Mouse (Mus musculus): ENCODE results near the gene Mak.

GRCm38 (mm10) chr13:41006244-41006643 lies 73.3 kb downstream of the Mak start:
- no peak for TF ChIP-seq CTCF (IDR thresholded peaks at IDR 0.05; ENCODE audit: control insufficient read depth, insufficient read depth, insufficient replicate concordance, low read depth, low read length)
- TF ChIP-seq POLR2A (IDR thresholded peaks at IDR 0.05; ENCODE audit: control insufficient read depth, low read depth, low read length) = no peak
